ENCODE assay signal across 18 mouse cellular contexts in genomic region chr3:34466312-34466711, GRCm38 (mm10).
DNase-seq lines count a peak whose midpoint lies in the region; ATAC-seq and TF ChIP-seq lines count a peak whose summit lies in the region.
"Had no signal": no experiment of that assay in that cellular context is flagged by ENCODE, and none has a peak within 500 bp of the region (broad histone marks: within the 10 kb centered on the region; RNA-seq: fewer than 3 reads in every experiment).

No protein-coding gene starts in this region.

- H3K4me2 ChIP-seq in forebrain, embryonic 15.5 days (replicated peaks) = no peak overlapping the region
- no peak overlapping the region for H3K4me2 ChIP-seq in forebrain, postnatal 0 days (ENCODE audit: low read depth)
- H3K4me2 ChIP-seq: embryonic facial prominence, embryonic 12.5 days; heart, embryonic 11.5 days; heart, embryonic 15.5 days; hindbrain, embryonic 14.5 days; intestine, embryonic 15.5 days had no signal

- peak overlapping the region; percentile 70 for H3K27ac ChIP-seq in forebrain, embryonic 15.5 days (replicated peaks)
- no peak overlapping the region for H3K27ac ChIP-seq in forebrain, postnatal 0 days (ENCODE audit: low read depth, low read length)
- peak overlapping the region; percentile 53; the same call in 1 of the 2 replicates for H3K27ac ChIP-seq in olfactory bulb, adult 2 months (ENCODE audit: insufficient read depth, low read depth, low read length)
- H3K27ac ChIP-seq: embryonic facial prominence, embryonic 12.5 days; heart, adult 2 months; heart, embryonic 15.5 days; hindbrain, embryonic 10.5 days; hindbrain, embryonic 14.5 days; intestine, embryonic 15.5 days had no signal

- H3K9ac ChIP-seq in forebrain, embryonic 15.5 days (replicated peaks) = no peak overlapping the region
- no peak overlapping the region for H3K9ac ChIP-seq in forebrain, postnatal 0 days
- H3K9ac ChIP-seq: embryonic facial prominence, embryonic 12.5 days; heart, embryonic 15.5 days; hindbrain, embryonic 14.5 days; intestine, embryonic 15.5 days had no signal

- 24% methylated on average over 4 of the region's 4 CpGs for WGBS in forebrain, embryonic 15.5 days
- WGBS in forebrain, postnatal 0 days = 32% methylated on average over 4 of the region's 4 CpGs
- WGBS in olfactory bulb, adult 2 months = 65% methylated on average over 4 of the region's 4 CpGs

- H3K36me3 ChIP-seq in forebrain, embryonic 15.5 days = no peaks in the 10 kb centered on the region
- no peaks in the 10 kb centered on the region for H3K36me3 ChIP-seq in forebrain, postnatal 0 days (ENCODE audit: insufficient read depth)
- H3K36me3 ChIP-seq: embryonic facial prominence, embryonic 12.5 days; heart, embryonic 15.5 days; hindbrain, embryonic 10.5 days; intestine, embryonic 15.5 days had no signal

- H3K4me1 ChIP-seq in forebrain, embryonic 15.5 days = peaks cover 21% of the 10 kb centered on the region
- H3K4me1 ChIP-seq in forebrain, postnatal 0 days (ENCODE audit: insufficient read depth) = 0 out of 2 replicates have a peak, but pooled peaks cover 6% of the 10 kb centered on the region
- H3K4me1 ChIP-seq in olfactory bulb, adult 2 months (ENCODE audit: control insufficient read depth, insufficient read depth, low read length) = peaks cover 8% of the 10 kb centered on the region; the same call in 1 of the 2 replicates
- H3K4me1 ChIP-seq: embryonic facial prominence, embryonic 12.5 days; heart, embryonic 15.5 days; intestine, embryonic 15.5 days had no signal

- no peak for ATAC-seq in forebrain, embryonic 15.5 days (replicated peaks)
- no peak for ATAC-seq in forebrain, postnatal 0 days
- ATAC-seq: intestine, embryonic 15.5 days had no signal

- H3K9me3 ChIP-seq in forebrain, embryonic 15.5 days = no peaks in the 10 kb centered on the region
- H3K9me3 ChIP-seq in forebrain, postnatal 0 days (ENCODE audit: low read length) = no peaks in the 10 kb centered on the region
- H3K9me3 ChIP-seq: embryonic facial prominence, embryonic 12.5 days; heart, embryonic 15.5 days; hindbrain, embryonic 10.5 days; intestine, embryonic 15.5 days had no signal

- DNase-seq in cerebellum, adult 9-11 months = peak; percentile 17
- no peak for DNase-seq in cerebellum, adult 11 months
- no peak for DNase-seq in forebrain, postnatal 0 days
- no peak for DNase-seq in ovary, postnatal 10 days (ENCODE audit: low spot score)
- no peak for DNase-seq in adrenal gland, postnatal 4 days (ENCODE audit: low spot score in 2 of 2)
- DNase-seq: adrenal gland, adult 2 months; adrenal gland, postnatal 25 days; gastrocnemius, postnatal 10 days; heart, adult 2 months; kidney, adult 18-20 months had no signal

- TF ChIP-seq POLR2A in olfactory bulb, adult 2 months (IDR thresholded peaks at IDR 0.05; ENCODE audit: insufficient read depth, low read depth, low read length) = no peak

- H3K4me3 ChIP-seq in forebrain, embryonic 15.5 days = no peak overlapping the region
- H3K4me3 ChIP-seq in forebrain, postnatal 0 days (ENCODE audit: low read depth, low read length) = no peak overlapping the region
- H3K4me3 ChIP-seq in olfactory bulb, adult 2 months (ENCODE audit: insufficient read depth, low read depth, low read length) = no peak overlapping the region
- H3K4me3 ChIP-seq: embryonic facial prominence, embryonic 12.5 days; heart, adult 2 months; heart, embryonic 15.5 days; hindbrain, embryonic 10.5 days; intestine, embryonic 15.5 days had no signal

- TF ChIP-seq CTCF in forebrain, postnatal 0 days (IDR thresholded peaks at IDR 0.05; ENCODE audit: low read depth) = no peak
- TF ChIP-seq CTCF in olfactory bulb, adult 2 months (IDR thresholded peaks at IDR 0.05; ENCODE audit: insufficient read depth, low read depth, low read length) = no peak

- no peaks in the 10 kb centered on the region for H3K27me3 ChIP-seq in forebrain, embryonic 15.5 days
- H3K27me3 ChIP-seq in forebrain, postnatal 0 days (ENCODE audit: insufficient read depth, low read length) = no peaks in the 10 kb centered on the region
- H3K27me3 ChIP-seq: embryonic facial prominence, embryonic 12.5 days; heart, embryonic 15.5 days; intestine, embryonic 15.5 days had no signal
